Mouse (Mus musculus) mesoderm, embryonic 11.5 days (tissue): ENCODE data around the gene Rhpn2.

ENCODE experiments used
- DNase-seq: peaks from one replicate; pipeline ENCODE4 v3.0.0-alpha.2; 2012; ENCODE audit warnings: low read depth, low spot score

Rhpn2 gene

DNA sequence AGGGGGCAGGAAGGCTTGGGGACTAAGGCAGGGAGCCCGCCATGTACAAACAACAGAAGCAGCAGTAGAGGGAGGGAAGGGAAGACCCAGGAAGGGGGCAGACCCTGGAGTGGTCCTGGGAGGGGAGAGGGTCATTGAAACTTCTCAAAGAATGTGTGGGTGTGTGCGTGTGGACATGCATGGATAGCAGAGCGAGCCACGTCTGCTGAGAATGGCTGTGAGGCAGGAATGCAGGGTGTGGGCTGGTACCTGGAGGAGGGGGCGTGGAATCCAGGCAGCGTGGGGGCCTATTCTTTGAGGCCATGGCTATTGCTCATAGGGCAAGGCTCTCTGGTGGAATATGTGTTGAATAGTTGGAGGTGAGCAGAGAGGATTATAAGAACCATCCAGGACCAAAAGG, 54.7 kb downstream of the Rhpn2 start:
- DNase-seq = no peak

DNA sequence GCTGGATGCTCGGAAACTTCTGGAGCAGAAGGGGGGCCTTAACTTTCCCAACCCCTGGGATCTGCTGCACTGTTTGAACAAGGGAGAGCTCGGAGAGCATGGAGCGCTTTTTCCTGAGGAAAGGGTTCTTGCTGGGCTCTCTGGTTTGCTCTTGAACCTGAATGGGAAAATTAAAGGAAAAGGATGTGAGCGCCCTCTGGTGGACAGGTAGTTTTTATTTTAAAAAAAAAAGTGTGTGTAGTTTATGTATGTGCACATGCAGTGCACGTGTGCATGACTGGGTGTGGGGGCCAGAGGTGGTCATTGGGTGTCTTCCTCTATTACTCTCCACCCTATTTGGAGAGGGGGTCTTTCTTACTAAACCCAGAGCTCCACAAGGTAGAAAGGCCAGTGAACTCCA, 59.0 kb downstream of the Rhpn2 start:
- DNase-seq = no peak

DNA sequence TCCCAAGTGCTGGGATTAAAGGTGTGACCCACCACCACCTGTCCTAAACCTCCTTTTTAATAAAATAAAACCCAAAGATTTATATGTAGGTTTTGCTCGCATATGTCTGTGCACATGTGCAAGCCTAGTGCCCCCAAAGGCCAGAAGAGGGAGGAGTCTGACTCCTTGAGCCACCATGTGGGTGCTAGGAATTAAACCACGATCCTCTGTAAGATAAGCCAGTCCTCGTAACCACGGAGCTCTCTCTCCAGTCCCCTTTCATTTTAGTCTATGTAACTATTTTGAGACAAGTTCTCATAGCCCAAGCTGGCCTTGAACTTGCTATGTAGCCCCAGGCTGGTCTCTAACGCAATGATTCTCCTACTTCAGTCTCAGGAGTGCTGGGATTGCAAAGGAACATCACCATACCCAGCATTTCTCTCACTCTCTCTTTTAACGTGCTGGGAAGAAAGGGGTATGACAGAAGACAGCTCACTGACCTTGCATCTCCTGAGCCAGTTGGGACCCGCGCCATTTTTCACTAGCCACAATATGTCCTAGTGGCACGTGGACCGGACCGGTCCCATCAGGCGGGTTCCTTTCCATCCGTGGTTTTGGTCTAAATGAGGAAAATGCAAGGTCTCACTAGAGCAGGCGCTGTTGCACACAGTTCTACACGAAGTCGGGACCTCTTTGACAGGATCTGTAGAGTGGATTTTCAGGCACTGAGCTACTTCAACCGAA, 61.9 kb downstream of the Rhpn2 start:
- no peak for DNase-seq

DNA sequence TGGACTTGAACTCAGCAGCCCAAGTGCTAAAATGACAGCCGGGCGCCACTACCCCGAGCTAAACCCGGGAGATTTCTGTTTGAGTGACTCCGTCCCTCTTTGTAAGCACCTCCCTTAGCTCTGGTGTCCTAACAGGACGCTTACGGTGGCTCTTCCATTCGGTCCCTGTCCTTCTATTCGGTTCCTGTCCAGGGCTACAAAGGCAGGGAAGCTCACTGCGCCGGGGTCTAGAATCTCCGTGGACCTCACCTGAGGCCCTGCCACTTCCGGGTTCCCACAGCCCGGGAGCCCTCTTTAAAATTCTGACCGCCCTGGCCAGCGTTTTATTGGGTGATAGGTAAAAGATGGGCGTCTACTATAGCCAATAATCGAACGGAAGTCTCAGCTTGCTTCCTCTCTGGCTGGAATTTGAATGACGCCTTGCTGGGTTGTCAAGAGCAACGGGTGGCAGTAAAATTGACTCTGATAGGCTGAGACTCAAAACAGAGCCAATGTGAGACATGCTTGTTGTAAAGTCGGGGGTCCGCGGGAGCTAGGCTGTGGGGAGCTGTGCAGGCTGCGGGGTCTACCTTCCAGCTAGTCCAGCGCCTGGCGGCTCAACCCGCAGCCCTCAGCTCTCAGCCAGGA, 62.7 kb downstream of the Rhpn2 start, which contains the start of the genes Faap24 and Cep89:
Gene Faap24 (minus strand): TSS at position 295 of the 627 bp plus-strand sequence.
Gene Cep89 (plus strand): TSS at position 494 of the 627 bp plus-strand sequence.
- DNase-seq = peak; percentile 98

DNA sequence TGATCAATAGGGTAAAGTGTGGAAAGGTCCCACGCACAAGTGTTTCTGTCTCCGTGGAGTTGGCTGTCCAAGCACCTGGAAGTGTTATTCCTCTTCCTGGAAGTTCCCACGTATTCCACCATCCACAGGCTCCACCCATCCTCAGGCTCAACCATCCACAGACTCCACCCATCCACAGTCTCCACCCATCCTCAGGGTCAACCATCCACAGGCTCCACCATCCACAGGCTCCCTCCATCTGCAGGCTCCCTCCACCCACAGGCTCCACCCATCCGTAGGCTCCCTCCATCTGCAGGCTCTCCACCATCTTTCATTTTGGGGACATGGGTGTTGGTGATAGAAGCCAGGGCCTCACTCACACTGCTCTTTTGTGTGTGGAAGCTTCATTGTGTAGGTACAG, 67.2 kb downstream of the Rhpn2 start:
- DNase-seq = no peak

DNA sequence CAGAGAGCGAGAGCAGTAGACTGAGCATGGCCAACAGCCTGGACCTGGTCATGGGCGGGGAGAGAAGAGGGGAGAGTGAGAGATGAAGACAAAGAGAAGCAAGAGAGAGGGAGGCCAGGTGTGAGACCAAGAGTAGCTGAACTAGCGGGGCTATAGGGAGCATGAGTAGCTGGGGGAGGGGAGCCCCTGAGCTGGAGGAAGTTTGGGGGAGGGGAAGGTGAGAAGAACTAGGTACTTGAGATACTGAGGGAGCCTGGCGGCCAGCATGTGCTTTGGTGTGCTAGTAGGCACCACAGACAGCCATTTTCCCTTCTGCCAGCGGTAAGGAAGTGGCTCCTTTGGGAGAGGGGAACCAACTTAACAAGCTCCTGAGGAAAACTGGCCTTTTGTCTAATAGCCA, 81.3 kb downstream of the Rhpn2 start:
- no peak for DNase-seq

DNA sequence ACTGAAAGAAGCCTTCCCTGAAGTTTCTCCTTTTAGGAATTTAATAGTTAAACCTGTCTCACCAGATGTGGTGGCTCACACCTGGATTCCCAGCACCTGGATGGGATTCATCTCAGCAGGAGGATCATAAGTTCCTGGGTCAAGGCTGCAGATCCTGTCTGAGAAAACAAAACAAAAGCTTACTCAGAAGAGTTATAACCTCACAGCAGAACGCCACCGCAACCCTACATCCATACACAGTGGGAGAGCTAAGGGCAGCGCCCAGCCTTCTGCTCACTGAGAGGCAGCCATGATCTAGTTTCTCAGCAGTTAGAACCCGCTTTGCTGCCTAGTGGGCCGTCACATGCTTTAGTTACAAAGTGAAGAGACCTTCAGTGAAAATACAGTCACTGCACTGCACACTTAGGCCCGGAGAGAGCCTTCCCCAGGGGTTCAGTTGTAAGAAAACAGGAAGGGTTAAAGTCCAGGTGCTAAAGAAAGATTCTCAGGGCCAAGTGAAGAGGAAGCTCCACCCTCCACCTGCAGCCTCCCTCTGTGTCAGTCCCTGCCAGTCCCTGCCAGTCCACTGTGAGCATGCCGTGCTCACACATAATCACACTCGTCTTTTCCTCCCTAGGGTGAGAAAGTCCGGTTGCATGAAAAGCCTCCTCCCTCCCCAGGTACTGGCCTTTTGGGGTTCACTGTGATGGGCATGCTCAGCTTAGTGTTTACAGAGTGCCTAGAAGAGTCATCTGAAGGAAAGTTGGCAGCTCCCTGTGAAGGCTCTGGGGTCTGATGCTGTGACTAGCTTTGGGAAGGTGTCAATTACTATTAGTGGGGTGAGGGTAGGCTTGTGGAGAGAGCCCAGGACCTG, 82.1 kb downstream of the Rhpn2 start:
- DNase-seq = no peak

DNA sequence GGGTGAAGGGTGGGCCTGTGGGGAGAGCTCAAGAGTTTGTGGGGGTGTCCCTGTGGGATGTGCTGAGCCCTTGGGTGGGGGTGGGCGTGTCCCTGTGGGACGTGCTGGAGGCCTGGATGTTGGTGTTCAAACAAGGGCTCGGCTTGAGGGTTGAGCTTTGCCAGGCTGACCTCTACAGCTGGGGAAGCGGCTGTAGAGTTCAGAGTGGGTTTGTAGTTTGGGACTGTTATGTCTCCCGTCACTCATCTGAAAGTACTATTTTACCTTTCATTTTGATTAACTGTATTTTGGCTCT, 82.6 kb downstream of the Rhpn2 start:
- DNase-seq = no peak

DNA sequence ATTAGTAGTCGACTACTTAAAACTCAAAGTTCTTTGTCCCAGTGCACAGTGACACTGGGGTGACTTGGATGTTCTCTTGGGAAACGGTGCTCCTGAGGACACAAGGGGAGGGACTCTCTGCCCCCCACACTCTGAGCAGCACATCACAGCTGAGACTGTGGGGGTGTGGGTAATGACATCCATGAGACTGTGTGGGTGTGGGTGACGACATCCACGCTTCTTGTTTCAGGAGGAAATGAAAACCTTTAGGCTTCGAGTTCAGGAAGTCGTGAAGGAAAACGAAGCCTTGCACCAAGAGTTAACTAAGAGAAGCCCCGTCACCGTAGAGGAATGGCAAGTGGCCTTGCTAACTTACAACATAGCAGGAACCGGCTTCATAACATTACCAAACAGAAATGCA, 89.1 kb downstream of the Rhpn2 start:
- DNase-seq = no peak

DNA sequence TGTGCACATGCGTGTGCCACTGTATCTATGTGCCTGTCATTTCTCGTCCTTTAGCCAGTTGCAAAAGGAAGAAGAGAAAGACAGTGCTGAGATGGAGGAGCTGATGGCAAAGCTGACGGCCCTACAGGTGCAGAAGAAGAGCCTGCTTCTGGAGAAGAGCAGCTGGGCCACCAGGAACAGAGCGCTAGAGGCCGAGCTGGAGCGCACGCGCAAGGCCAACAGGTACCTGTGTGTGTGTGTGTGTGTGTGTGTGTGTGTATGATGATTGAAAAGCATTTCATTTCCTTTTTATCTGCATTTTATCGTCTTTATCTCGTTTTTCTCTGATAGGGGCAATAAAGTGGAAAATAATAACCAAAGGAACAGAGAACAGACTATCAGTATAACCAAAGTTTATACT, 94.2 kb downstream of the Rhpn2 start:
- DNase-seq = no peak

DNA sequence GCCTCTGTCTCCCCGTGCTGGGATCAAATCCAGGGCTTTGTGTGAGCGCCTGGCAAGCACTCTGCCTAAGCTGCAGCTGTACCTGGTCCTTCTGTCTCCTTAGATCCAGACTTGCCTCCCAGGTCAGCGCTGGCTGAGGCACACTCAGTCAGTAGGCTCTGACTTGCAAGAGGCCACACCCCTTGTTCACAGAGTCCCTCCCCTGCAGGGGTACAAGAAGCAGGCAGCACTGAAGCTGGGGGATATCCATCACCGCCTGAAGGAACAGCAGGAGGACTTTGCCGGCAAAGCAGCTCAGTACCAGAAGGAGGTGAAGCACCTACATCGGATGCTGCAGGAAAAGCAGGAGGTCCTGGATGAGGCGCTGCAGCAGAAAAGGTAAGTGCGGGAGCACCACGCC, 101.3 kb downstream of the Rhpn2 start:
- DNase-seq = no peak
